Mouse (Mus musculus) testis, postnatal 10 days (tissue): Measurements from ENCODE around the gene 1700030J22Rik.

Experiments
- DNase-seq: peaks from one replicate; pipeline ENCODE4 v3.0.0; 2021; ENCODE audit warnings: low spot score

1700030J22Rik gene

GRCm38 (mm10) chr8:116951778-116952177 lies 27.0 kb downstream of the 1700030J22Rik start:
- DNase-seq = no peak

- DNase-seq = no peak
Measured at GRCm38 (mm10) chr8:116951369-116951768, 27.4 kb downstream of the 1700030J22Rik start.

- DNase-seq = no peak
Measured at GRCm38 (mm10) chr8:116947589-116947988, 31.2 kb downstream of the 1700030J22Rik start.

- DNase-seq = no peak
Measured at GRCm38 (mm10) chr8:116946851-116947250, 31.9 kb downstream of the 1700030J22Rik start.

- DNase-seq = no peak
Measured at GRCm38 (mm10) chr8:116946268-116946838, 32.4 kb downstream of the 1700030J22Rik start.

- no peak for DNase-seq
Measured at GRCm38 (mm10) chr8:116945169-116945910, 33.4 kb downstream of the 1700030J22Rik start.

- DNase-seq = no peak
Measured at GRCm38 (mm10) chr8:116944385-116944696, 34.4 kb downstream of the 1700030J22Rik start.

GRCm38 (mm10) chr8:116943555-116944384 lies 35.0 kb downstream of the 1700030J22Rik start:
- DNase-seq = peak; percentile 53

- peak; percentile 95 for DNase-seq
Measured at GRCm38 (mm10) chr8:116943161-116943554, 35.6 kb downstream of the 1700030J22Rik start, which contains the start of gene Atmin. TSS of gene Atmin (plus strand) at chr8:116943393.

GRCm38 (mm10) chr8:116942284-116943058 lies 36.3 kb downstream of the 1700030J22Rik start:
- DNase-seq = no peak

- no peak for DNase-seq
Measured at GRCm38 (mm10) chr8:116935506-116935905, 43.3 kb downstream of the 1700030J22Rik start.

GRCm38 (mm10) chr8:116934976-116935375 lies 43.8 kb downstream of the 1700030J22Rik start:
- DNase-seq = no peak

GRCm38 (mm10) chr8:116928588-116928987 lies 50.2 kb downstream of the 1700030J22Rik start:
- DNase-seq = no peak

- peak; percentile 79 for DNase-seq
Measured at GRCm38 (mm10) chr8:116927880-116928279, 50.9 kb downstream of the 1700030J22Rik start.

- no peak for DNase-seq
Measured at GRCm38 (mm10) chr8:116923526-116923925, 55.2 kb downstream of the 1700030J22Rik start.

GRCm38 (mm10) chr8:116922060-116922757 lies 56.5 kb downstream of the 1700030J22Rik start:
- DNase-seq = no peak

GRCm38 (mm10) chr8:116921337-116922059 lies 57.3 kb downstream of the 1700030J22Rik start, which contains the start of the genes Cmc2 and Cenpn:
TSS of gene Cmc2 (minus strand) at chr8:116921455.
TSS of gene Cenpn (plus strand) at chr8:116921730.
- DNase-seq = peak; percentile 97

GRCm38 (mm10) chr8:116921005-116921336 lies 57.8 kb downstream of the 1700030J22Rik start:
- DNase-seq = peak; percentile 71
